Mouse (Mus musculus) spleen, adult 18-20 months (tissue): Measurements from ENCODE around the gene Prr30.
"Not testable (repeated sequence)": the region's sequence is repeated elsewhere in the genome, so short reads cannot be mapped to it uniquely, and the experiment has no call there.

Source experiments
- DNase-seq, 2 experiments: peaks; one replicate each; pipeline ENCODE4 v3.0.0; 2022; ENCODE audit warnings: mixed read lengths in 2 of 2

Prr30 gene

DNA sequence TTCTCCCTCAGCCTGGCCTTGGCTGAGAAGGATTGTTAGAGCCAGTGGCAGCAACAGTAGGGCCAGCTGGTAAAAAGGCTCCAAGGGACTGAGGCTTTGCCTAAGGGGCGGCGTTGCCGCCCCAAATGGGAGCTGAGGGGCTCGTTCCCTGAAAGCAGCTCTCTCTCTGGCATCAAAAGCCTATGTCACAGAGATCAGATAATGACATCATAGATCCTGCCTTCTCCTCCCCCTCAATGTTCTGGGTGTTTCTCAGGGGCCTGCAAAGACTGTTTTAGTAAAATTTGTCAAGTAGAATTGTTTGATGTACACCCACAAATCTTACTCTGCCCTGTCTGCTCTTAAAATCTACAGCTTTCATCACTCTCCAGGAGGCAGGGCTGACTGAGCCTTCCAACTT lies at the start of gene Prr30:
TSS of gene Prr30 (minus strand) at position 101 of the 400 bp plus-strand sequence.
- DNase-seq = no peak

DNA sequence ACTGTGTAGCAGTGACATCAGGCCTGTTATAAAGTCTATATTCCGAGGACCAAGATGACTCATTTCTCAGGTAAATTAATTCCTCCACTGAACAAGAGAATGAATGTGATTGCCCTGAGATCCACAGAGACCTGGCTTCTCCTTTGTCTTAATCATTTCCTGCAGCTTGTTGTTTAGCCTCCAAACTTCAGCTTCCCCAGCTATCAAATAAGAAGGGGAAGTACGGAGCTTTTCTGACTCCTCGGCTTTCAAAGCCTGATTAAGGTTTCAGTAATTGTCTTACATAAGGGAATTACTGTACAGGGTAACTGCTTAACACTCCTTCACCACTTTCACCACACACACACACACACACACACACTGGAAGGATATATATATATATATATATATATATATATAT lies 46.7 kb upstream of the Prr30 start:
- no peak for DNase-seq

DNA sequence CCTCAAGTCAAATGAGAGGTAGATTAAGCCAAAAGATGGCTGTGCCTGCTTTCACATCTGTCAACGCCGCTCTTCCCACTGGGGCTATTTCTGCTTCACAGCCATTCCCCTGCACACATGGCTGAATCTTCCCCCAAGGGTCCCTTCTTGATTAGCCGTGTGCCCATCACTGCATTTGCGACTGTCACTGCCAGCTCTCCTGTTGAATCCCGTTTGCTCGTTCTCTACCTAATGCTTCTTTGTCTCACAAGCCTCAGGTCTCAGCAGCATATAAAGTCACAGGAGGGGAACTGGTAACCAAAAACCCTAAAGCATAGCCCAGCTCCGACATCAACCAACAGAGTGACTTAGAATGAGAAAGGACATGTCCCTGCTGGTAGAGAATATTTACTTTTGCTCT lies 45.6 kb upstream of the Prr30 start:
- no peak for DNase-seq

DNA sequence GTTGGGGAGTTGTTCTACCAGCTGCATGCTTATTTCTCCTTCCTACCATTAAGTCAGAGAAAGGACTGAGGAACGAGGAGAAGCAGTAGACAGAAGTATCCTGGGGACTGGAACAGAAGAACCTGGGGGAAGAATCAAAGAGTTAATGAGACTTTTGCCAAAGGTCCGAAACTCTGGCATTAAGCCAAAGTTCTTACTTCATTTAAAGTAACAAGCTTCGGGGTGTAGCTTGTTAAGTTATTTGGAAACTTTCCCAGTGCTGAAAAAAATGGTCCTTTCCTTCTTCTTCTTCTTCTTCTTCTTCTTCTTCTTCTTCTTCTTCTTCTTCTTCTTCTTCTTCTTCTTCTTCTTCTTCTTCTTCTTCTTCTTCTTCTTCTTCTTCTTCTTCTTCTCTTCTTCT lies 44.3 kb upstream of the Prr30 start:
- not testable (repeated sequence) for DNase-seq

DNA sequence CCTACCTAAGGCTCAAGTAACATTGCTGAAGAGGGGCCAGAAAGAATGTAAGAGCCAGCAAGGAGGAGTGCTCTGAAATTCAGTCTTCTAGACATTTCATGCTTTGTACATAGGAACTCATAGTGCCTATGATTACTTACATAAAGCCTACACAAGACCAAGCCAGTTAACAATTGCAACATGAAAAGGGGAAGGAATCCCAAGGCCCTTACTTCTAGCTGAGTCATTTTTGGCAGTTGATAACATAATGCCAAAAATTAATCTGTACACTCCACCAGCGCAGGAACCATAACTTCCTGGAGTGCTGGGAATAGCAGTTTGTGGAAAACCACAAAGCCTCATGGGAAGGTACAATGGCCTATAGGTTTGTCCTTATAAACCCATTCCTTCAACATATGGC lies 37.8 kb upstream of the Prr30 start:
- DNase-seq = no peak

DNA sequence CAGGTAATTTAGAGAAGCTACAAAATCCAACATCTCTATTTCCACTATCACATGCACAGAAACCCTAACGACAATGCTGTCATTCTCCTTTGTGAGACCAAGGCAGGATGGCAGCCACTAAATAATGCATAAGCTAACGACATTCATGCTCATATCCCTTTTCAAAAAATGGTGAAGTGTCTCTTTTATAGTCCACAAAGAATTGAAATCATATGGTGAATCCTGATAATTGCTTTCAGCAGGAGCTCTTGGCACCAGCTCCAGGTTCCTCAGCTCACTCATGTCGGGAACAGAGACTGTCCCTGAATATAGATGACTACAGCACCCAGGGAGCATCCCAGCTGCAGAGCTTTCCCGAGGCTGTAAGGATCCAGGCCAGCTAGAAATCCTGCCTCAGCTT lies 28.9 kb upstream of the Prr30 start:
- DNase-seq = no peak

DNA sequence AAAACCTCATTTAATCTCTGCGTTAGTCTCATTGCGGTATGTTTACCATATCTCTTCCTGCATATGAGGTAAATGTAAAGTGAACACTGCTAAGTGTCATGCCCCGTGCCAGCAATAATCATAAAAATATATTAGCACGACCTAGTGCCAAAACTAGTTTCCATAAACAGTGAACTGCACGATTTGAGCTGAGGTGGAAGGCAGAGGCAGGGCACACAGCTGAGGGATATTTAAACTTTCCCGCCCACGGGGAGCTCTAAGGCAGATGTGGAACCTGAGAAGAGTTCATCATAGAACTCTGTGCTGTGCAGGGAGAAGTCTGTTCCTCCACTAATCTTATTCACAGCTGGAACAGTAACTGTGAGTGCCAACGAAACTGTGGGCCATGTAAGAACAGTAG lies 22.2 kb upstream of the Prr30 start:
- DNase-seq = no peak

DNA sequence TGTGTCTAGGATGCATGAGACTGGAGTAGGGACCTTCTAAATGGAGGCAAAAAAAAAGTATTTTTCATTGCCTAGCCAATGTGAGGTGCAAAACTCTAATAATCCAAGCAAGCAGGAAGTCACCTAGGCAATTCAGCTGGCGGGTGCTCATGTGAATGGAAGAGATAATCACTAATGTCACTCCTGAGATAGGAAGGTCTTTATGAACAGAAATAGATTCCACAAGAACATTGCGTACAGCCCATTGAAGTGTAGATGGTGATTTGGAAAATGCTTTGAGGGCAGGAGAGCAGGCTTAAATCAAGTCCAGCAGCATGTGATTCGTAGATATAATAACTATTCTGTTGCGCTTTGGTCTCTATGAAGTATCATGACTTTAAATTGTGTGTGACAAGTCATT lies 27.9 kb downstream of the Prr30 start:
- DNase-seq = no peak
